Mouse (Mus musculus) adrenal gland, adult 10 weeks (tissue): ENCODE results near the gene Scube2. TPM values are rescaled to one million over a fixed set of nuclear protein-coding genes. Genes with fewer than 3 reads are reported as not detected.

Experiments used
- polyA plus RNA-seq: library from polyadenylated mRNA; stranded (reverse); fragments of 350-450 nt; fragmentation: Illumina TruSeq; extraction: RNeasy Lipid Tissue Mini Kit (QIAGEN cat#74804); gene quantifications from one replicate; pipeline ENCODE4 v1.2.3, GENCODE M21; 2014; ENCODE audit warnings: low read depth, low replicate concordance

Scube2 gene
- not detected for polyA plus RNA-seq

GRCm38 (mm10) chr7:109865370-109866229, at the start of gene Scube2:
Gene Scube2, minus strand, starts transcription at chr7:109865679.

GRCm38 (mm10) chr7:109781470-109782203, 83.8 kb downstream of the Scube2 start, which contains the start of gene Nrip3:
Gene Nrip3, minus strand, starts transcription at chr7:109782025.

DNA sequence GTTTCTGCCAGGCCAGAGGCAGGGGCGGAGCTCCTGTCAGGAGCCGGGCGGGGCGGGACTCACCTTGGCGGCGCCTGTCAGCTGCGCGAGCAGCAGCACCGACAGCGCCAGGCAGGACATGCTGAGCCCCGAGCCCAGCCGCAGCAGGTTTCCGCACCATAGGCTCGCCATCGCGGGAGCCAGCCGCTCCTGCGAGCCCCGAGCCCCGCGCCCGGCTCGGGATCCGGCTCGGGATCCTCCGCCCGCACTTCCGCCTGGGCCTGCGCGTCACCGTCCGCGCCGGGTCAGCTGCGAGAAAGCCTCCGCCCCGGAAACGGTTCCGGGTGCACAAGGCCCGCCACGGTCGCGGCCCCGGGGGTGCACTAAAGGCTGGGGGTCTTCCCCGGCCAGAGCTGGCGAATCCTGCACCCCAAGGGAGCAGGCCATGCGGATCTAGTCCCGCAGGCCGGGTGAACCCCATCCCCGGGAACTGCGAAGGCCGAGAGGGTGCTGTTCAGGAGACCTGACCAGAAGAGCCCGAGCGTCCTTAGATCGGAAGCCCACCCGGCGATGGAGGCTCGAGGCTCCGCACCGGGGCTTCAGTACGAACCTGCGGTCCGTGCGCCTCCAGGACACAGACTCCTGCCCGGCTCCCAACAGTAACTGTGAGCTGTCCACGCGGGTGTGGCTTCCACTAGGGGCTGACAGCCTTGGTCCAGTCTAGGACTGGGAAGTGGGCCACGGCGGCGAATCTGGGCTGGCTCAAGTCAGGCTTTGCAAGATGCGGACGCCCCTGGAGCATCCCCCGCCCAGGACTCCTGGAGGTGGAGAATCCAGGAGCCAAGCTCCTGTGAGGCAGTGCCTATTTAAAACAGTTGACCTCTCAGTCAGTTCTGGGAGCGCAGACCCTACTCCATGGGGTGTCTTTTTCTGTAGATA, 113.2 kb downstream of the Scube2 start, which contains the start of gene Tmem9b:
Gene Tmem9b (minus strand): TSS at position 868 of the 918 bp plus-strand sequence.

Other genes with a start within 250 kb of the Scube2 start
- gene St5, start 162.1 kb downstream of the Scube2 start, polyA plus RNA-seq, result 35.7 TPM
- gene Akip1, start 162.0 kb downstream of the Scube2 start, polyA plus RNA-seq, result 33.3 TPM
- gene BC051019, start 141.8 kb downstream of the Scube2 start, polyA plus RNA-seq, result not detected
- gene Ascl3, start 134.0 kb downstream of the Scube2 start, polyA plus RNA-seq, result not detected
- gene Tmem9b, start 112.8 kb downstream of the Scube2 start, polyA plus RNA-seq, result 128 TPM
- gene Nrip3, start 83.7 kb downstream of the Scube2 start, polyA plus RNA-seq, result 1.6 TPM
- 199 TPM for gene Dennd5a, start 94.8 kb upstream of the Scube2 start, polyA plus RNA-seq
- 118 TPM for gene Tmem41b, start 121.2 kb upstream of the Scube2 start, polyA plus RNA-seq
- gene Ipo7, start 152.6 kb upstream of the Scube2 start, polyA plus RNA-seq, result 291 TPM
- 18.8 TPM for gene Zfp143, start 195.5 kb upstream of the Scube2 start, polyA plus RNA-seq